ENCODE assay signal across 24 mouse cellular contexts in genomic region chr10:94481613-94482012, GRCm38 (mm10).
DNase-seq lines count a peak whose midpoint lies in the region; ATAC-seq and TF ChIP-seq lines count a peak whose summit lies in the region.
"Had no signal": no experiment of that assay in that cellular context is flagged by ENCODE, and none has a peak within 500 bp of the region (broad histone marks: within the 10 kb centered on the region; RNA-seq: fewer than 3 reads in every experiment).

No protein-coding gene starts in this region.

- no peak for TF ChIP-seq CTCF in gastrocnemius, adult 2 months (IDR thresholded peaks at IDR 0.05)
- TF ChIP-seq CTCF in liver, adult 2 months (IDR thresholded peaks at IDR 0.05; ENCODE audit: low read depth, low read length): no peak

- peaks cover 3% of the 10 kb centered on the region; the same call in 1 of the 2 replicates for H3K27me3 ChIP-seq in liver, adult 2 months (ENCODE audit: control insufficient read depth, insufficient read depth, low read length)
- no peaks in the 10 kb centered on the region for H3K27me3 ChIP-seq in liver, embryonic 11.5 days (replicated peaks; ENCODE audit: control insufficient read depth, insufficient read depth, low read length)
- H3K27me3 ChIP-seq: forebrain, embryonic 15.5 days; heart, embryonic 15.5 days; hindbrain, embryonic 13.5 days; intestine, embryonic 15.5 days had no signal

- H3K4me2 ChIP-seq in liver, embryonic 11.5 days: no peak overlapping the region
- H3K4me2 ChIP-seq: forebrain, embryonic 15.5 days; heart, embryonic 11.5 days; heart, embryonic 15.5 days; hindbrain, embryonic 13.5 days; intestine, embryonic 15.5 days had no signal

- H3K36me3 ChIP-seq in liver, adult 2 months (ENCODE audit: control insufficient read depth, insufficient read depth, low read length): no peaks in the 10 kb centered on the region
- H3K36me3 ChIP-seq in liver, embryonic 11.5 days (ENCODE audit: control insufficient read depth, insufficient read depth, low read length): no peaks in the 10 kb centered on the region
- H3K36me3 ChIP-seq: forebrain, embryonic 15.5 days; G1E; heart, embryonic 15.5 days; hindbrain, embryonic 10.5 days; hindbrain, embryonic 13.5 days; intestine, embryonic 15.5 days had no signal

- H3K4me1 ChIP-seq in liver, adult 2 months (ENCODE audit: control insufficient read depth, insufficient read depth, low read length): peaks cover 11% of the 10 kb centered on the region
- no peaks in the 10 kb centered on the region for H3K4me1 ChIP-seq in liver, embryonic 11.5 days (replicated peaks; ENCODE audit: control insufficient read depth, insufficient read depth, low read length)
- peaks cover 23% of the 10 kb centered on the region for H3K4me1 ChIP-seq in brown adipose tissue, adult 24 weeks (ENCODE audit: control insufficient read depth, insufficient read depth, insufficient read length, low read length)
- H3K4me1 ChIP-seq: hindbrain, embryonic 10.5 days; hindbrain, embryonic 13.5 days; intestine, embryonic 15.5 days had no signal

- DNase-seq in gastrocnemius, adult 2 months: no peak
- DNase-seq in gastrocnemius, adult 18-20 months (ENCODE audit: low spot score): no peak
- peak; percentile 33 for DNase-seq in liver, adult 2 months (ENCODE audit: extremely low read depth, low read depth, low spot score)
- no peak for DNase-seq in liver, embryonic 11.5 days (ENCODE audit: low spot score)
- no peak for DNase-seq in adrenal gland, postnatal 36 days
- DNase-seq: adrenal gland, adult 2 months; adrenal gland, postnatal 14 days; cerebellum, adult 18-20 months; cerebellum, adult 9-10 months; cerebellum, postnatal 14 days; gastrocnemius, postnatal 14 days; heart, adult 11 months; heart, postnatal 10 days; heart, postnatal 36 days; kidney, adult 11 months had no signal

- ATAC-seq in liver, embryonic 11.5 days (replicated peaks; ENCODE audit: low FRiP score): no peak
- ATAC-seq: forebrain, embryonic 15.5 days; hindbrain, embryonic 16.5 days; intestine, embryonic 15.5 days had no signal

- H3K27ac ChIP-seq in gastrocnemius, adult 2 months: peak overlapping the region; percentile 88
- H3K27ac ChIP-seq in liver, adult 2 months (replicated peaks; ENCODE audit: insufficient read depth, low read depth, low read length): no peak overlapping the region
- no peak overlapping the region for H3K27ac ChIP-seq in liver, embryonic 11.5 days (ENCODE audit: low read depth, low read length)
- H3K27ac ChIP-seq in brown adipose tissue, adult 24 weeks (replicated peaks; ENCODE audit: low read depth, low read length): peak overlapping the region; percentile 99
- H3K27ac ChIP-seq: forebrain, embryonic 15.5 days; heart, embryonic 15.5 days; hindbrain, embryonic 10.5 days; hindbrain, embryonic 13.5 days; intestine, embryonic 15.5 days had no signal

- H3K79me2 ChIP-seq in liver, adult 2 months (ENCODE audit: control insufficient read depth, insufficient read depth, low read length): no peaks in the 10 kb centered on the region

- H3K9me3 ChIP-seq in liver, embryonic 11.5 days (ENCODE audit: control insufficient read depth, low read length): peaks cover 6% of the 10 kb centered on the region
- H3K9me3 ChIP-seq: forebrain, embryonic 15.5 days; intestine, embryonic 15.5 days had no signal

- intact Hi-C loops in gastrocnemius, adult 2 months (cut with DNase I): no loop called here

- H3K9ac ChIP-seq in liver, adult 2 months (ENCODE audit: low read depth, low read length): no peak overlapping the region
- no peak overlapping the region for H3K9ac ChIP-seq in liver, embryonic 11.5 days (ENCODE audit: low read depth, low read length)
- H3K9ac ChIP-seq: forebrain, embryonic 15.5 days; heart, embryonic 15.5 days; hindbrain, embryonic 13.5 days; intestine, embryonic 15.5 days had no signal

- TF ChIP-seq POLR2A in liver, adult 2 months (IDR thresholded peaks at IDR 0.05; ENCODE audit: extremely low read depth, insufficient read depth, low read length): no peak

- no peak overlapping the region for H3K4me3 ChIP-seq in gastrocnemius, adult 2 months
- H3K4me3 ChIP-seq in liver, adult 2 months (ENCODE audit: insufficient read depth, low read depth, low read length): no peak overlapping the region
- no peak overlapping the region for H3K4me3 ChIP-seq in liver, embryonic 11.5 days (ENCODE audit: low read depth, low read length)
- H3K4me3 ChIP-seq in brown adipose tissue, adult 24 weeks (ENCODE audit: insufficient read depth, low read depth, low read length): no peak overlapping the region
- H3K4me3 ChIP-seq: forebrain, embryonic 15.5 days; heart, embryonic 15.5 days; hindbrain, embryonic 10.5 days; hindbrain, embryonic 13.5 days; intestine, embryonic 15.5 days had no signal

Comparison
In these comparisons a context has a peak if more than half of its experiments do, and no peak if none do; other contexts are left out.
1. H3K27ac ChIP-seq: peak in gastrocnemius, adult 2 months (single experiment) and brown adipose tissue, adult 24 weeks (single experiment); none in liver, adult 2 months (single experiment) and liver, embryonic 11.5 days (single experiment).